Mouse (Mus musculus) embryo, embryonic 11.5 days (tissue): ENCODE data around the gene Emid1.

Experiments
- DNase-seq: peaks from one replicate; pipeline ENCODE4 v3.0.0-alpha.2; 2012; ENCODE audit warnings: low read depth, low spot score

Gene Emid1

DNA sequence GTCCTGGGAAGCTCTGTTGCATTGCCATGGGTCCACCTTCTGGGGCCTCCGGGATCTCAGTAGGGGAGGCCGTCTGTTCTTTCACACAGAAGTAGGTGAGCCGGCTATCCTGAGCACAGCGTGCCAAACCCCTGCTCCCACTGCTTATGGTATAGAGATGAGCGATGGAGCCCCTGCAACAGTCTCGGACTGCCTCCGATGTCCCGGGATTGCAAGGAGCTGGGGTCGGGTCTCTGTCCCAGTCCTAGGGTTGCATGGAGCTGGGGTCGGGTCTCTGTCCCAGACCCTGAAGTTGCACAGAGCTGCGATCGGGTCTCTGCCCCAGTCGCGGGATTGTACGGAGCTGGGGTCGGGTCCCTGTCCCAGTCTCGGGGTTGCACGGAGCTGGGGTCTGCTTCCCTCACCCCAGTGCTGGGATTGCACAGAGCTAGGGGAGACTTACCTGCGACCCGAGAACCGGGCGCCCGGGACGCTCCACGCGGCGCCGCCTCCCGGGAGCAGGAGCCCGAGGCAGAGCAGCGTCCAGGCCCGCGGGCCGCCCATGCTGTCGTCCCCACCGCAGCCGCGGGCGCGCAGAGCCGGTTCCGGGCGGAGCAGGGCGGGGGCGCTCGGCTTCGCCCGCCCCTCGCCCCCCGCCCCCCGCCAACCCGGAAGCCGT, at the start of gene Emid1:
Emid1 (minus strand) TSS at position 578 of the 658 bp plus-strand sequence.
- no peak for DNase-seq

- DNase-seq: no peak
These were observed 47.8 kb upstream of the Emid1 start for GRCm38 (mm10) chr11:5199879-5200278.

GRCm38 (mm10) chr11:5197068-5197467, 45.0 kb upstream of the Emid1 start:
- no peak for DNase-seq

- DNase-seq: no peak
These were observed 44.5 kb upstream of the Emid1 start for GRCm38 (mm10) chr11:5196583-5196982.

DNA sequence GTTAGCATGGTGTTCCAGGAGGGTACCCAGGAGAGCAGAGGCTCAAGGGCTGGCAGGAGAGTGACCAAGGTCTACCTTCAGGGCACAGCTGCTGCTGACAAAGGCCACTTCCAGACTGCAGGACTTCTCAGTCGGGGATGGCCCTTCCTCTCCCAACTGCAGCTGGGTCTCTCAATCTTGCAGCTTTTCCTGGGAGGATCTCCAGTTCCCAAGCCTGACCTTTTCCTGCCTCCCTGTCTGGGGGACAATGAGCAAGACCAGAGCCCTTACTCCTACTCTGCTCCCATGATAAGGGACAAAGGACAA, 41.5 kb upstream of the Emid1 start:
- DNase-seq: no peak

- DNase-seq: no peak
These were observed 41.0 kb upstream of the Emid1 start for GRCm38 (mm10) chr11:5192840-5193575.

GRCm38 (mm10) chr11:5192084-5192516, 40.0 kb upstream of the Emid1 start:
- DNase-seq: no peak

- no peak for DNase-seq
These were observed 37.3 kb upstream of the Emid1 start for GRCm38 (mm10) chr11:5189239-5189933.

GRCm38 (mm10) chr11:5188170-5188569, 36.1 kb upstream of the Emid1 start:
- no peak for DNase-seq

DNA sequence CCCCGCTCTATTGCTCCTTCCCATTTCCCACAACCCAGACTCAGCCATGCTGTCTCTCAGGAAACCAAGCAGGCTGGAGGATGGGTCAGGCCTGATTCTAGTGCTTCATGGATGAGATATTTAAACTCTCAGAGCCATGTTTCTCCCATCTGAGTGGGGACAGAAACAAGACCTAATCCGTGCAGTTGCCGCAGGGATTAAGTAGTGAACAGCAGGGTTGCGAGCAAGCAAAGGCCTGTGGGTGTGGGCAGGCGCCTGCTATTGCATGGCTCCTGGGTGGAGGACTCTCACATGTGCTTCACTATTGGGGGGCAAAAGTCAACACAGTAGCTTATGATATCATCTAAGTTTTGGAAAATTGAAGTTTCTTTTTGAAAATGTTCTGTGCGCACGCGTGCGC, 32.8 kb upstream of the Emid1 start:
- no peak for DNase-seq

DNA sequence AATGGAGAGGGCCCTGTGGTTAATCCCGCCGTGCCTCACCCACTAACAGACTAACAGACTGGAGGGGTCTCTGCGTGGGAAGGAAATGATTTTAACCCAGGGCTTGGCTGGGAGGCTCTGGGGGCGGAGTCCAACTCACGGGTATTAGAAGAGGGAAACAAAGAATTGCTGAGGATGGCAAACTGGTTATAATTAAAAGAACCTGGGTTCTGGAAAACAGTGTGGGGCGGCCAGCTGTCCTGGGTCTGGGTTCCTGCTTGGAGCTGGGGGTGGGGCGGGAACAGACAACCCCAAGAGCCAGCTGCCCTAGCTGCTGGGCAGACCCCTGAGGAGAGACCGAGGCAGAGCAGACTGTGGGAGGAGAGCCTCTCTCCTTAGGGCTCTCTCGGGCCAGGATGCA, 32.2 kb upstream of the Emid1 start:
- no peak for DNase-seq

GRCm38 (mm10) chr11:5182870-5183269, 30.8 kb upstream of the Emid1 start:
- DNase-seq: no peak

DNA sequence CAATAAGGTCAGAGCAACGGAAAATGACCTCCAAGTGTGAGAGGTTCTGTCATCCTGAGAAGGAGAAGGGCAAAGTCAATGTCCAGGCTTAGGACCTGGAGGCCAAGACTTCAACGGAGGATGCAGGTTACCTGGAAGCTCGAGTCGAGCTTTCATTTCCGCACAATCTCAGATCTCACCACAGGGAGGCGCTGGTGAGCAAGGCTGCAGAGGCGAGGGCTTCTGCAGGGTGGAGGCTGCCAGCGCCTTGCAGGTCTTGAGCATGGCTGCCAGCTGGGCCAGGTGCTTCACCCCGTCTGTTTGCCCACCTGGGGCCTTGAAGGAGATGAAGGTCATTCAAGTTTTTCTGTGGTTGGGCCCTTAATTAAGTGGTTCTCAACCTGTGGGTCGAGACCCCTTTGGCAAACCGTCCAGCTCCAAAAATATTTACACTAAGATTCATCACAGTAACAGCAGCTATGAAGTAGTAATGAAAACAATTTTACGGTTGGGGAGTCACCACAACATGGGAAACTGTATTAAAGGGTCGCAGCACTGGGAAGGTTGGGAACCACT, 29.9 kb upstream of the Emid1 start:
- peak; percentile 64 for DNase-seq

DNA sequence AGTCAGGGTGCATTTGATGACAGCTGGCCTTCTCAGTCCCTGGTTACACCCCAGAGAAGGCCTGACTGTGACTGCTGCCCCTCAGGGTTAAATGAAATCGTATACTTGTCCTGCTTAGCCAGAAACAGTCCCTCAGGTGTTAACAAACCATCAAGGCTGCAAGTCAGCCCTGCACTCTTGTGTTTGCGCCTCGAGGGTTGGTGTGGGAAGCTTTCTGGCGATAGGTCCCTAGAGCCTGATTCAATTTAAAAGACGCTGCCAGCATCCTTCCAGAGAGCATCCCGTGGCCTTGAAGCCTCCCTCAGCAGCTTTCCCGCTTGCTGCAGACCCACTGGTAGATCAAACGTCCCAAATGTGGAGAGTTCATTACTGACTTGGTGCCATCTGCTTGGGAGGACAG, 27.3 kb upstream of the Emid1 start:
- no peak for DNase-seq

- no peak for DNase-seq
These were observed 25.1 kb upstream of the Emid1 start for GRCm38 (mm10) chr11:5177171-5177570.

- DNase-seq: no peak
These were observed 24.6 kb upstream of the Emid1 start for GRCm38 (mm10) chr11:5176685-5177084.

- DNase-seq: no peak
These were observed 23.8 kb upstream of the Emid1 start for GRCm38 (mm10) chr11:5175866-5176265.

- no peak for DNase-seq
These were observed 23.1 kb upstream of the Emid1 start for GRCm38 (mm10) chr11:5175141-5175540.

DNA sequence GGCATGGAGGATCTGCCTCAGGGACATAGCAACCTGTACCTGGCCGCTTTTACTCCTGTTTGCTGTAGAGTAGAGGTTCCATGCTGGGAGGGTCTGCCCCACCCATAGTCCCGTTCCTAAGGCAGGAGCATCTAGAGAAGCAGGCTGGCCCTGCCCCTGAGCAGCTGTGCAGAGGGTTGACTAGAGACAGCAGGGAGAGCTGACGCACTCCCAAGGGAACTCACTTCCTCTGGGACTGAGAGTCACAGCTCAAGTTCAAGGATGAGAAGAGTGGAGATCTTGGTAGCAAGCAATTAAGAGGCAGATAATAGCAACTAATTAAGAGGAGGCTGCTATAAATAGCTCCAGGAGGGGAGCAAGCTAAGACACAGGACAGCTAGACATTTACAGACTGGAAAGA, 20.8 kb upstream of the Emid1 start:
- no peak for DNase-seq

GRCm38 (mm10) chr11:5167311-5167710, 15.3 kb upstream of the Emid1 start:
- DNase-seq: no peak

GRCm38 (mm10) chr11:5165471-5165916, 13.4 kb upstream of the Emid1 start:
- no peak for DNase-seq

DNA sequence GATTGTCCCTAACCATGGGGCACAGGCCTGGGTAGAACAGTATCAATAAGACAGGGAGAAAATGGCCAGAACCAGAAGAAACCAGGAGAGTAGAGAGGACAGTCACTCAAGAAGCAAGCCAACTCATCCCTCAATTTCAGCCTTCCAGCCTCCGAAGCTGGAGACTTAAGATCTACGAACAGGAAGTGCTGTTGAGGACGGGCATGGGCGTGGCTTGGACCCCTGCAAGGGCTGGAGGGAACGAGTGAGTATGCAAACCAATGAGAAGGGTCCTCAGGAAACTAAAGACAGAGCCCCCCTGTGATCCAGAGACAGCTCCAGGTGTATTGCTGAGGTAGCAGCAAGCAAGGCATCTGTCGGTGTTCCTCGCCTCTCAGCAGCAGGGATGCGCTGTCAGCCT, 12.3 kb upstream of the Emid1 start:
- DNase-seq: no peak

DNA sequence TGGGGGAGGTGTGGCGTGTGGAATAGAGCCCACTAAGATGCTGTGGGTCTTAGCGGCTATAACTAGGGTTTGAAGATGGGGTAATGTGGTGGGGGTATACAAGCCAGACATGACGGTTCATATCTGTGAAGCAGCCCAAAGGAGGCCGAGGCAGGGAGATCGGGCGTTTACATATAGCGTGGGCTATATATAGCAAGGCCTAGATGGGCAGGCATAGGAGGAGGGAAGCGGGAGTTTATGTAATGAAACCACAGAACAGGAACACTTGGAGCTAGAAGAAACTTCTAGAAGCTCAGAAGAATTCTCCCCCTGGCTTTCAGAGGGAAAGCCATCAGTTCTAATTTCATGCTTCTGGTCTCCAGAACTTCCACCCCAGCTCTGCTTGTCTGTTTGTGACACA, 11.4 kb upstream of the Emid1 start:
- DNase-seq: no peak
